Mouse (Mus musculus): ENCODE data around the gene Wdfy1. TPM values are rescaled to one million over a fixed set of nuclear protein-coding genes. Genes with fewer than 3 reads are reported as not detected.

Wdfy1 gene
- 14.4 and 14.5 TPM in 2 replicates for polyA plus RNA-seq (2015; fragmentation: Nextera tagmentation; extraction: Ambion mirVana)

DNA sequence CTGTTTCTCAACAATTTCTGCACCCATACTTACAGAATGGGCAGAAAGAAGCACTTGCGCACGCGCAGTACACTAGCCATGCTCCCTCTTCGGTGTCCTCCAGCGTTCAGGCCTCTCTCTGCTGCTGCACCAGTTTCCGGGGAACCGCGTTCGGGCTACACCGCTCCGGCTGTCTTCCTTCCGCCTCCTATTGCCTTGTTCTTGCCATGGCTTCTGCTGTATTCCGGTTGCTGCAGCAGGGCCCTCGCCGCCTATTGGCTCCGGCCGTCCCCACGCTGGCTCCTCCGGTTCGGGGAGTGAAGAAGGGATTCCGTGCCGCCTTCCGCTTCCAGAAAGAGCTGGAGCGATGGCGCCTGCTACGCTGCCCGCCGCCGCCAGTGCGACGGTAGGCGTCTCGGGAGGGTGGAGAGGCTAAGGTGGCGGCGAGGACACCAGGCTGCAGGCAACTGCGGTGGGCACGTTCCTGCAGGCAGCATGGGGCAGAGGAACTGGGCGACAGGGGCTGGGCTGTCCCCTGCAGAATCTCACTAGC lies at the start of gene Wdfy1, which contains the start of gene Mrpl44:
TSS of gene Wdfy1 (minus strand) at position 217 of the 532 bp plus-strand sequence.
TSS of gene Mrpl44 (plus strand) at position 92 of the 532 bp plus-strand sequence.
- peak within 1 kb of the TSS; percentile 73 for H3K27ac ChIP-seq

GRCm38 (mm10) chr1:79823951-79824633 lies 48.1 kb upstream of the Wdfy1 start:
- H3K36me3 ChIP-seq: no peaks in the 10 kb centered on the region
- DNase-seq (no peak), ATAC-seq (ENCODE audit: low read depth) (no peak)
- no peaks in the 10 kb centered on the region for H3K9me3 ChIP-seq (replicated peaks)
- no peak overlapping the region for H3K9ac ChIP-seq
- H3K27ac ChIP-seq: no peak overlapping the region
- no peak overlapping the region for H3K4me3 ChIP-seq (replicated peaks)
- no peaks in the 10 kb centered on the region for H3K4me1 ChIP-seq (replicated peaks)
- WGBS (ENCODE audit: insufficient replicate concordance): 60% methylated on average over 14 of the region's 14 CpGs
- no peaks in the 10 kb centered on the region for H3K27me3 ChIP-seq
- no peak overlapping the region for H3K4me2 ChIP-seq

More for the DNA sequence above, at the start of gene Wdfy1, which contains the start of gene Mrpl44:
- DNase-seq: peak; percentile 89
- Histone ChIP-seq H3K4me2 (peak within 1 kb of the TSS; percentile 77), H3K4me1 (replicated peaks) (peaks cover 16% of the 10 kb centered on the region), H3K4me3 (replicated peaks) (peak within 1 kb of the TSS; percentile 87), H3K27me3 (no peaks in the 10 kb centered on the region), H3K36me3 (peaks cover 31% of the 10 kb centered on the region), H3K9me3 (replicated peaks) (no peaks in the 10 kb centered on the region), H3K9ac (peak within 1 kb of the TSS; percentile 84)
- ATAC-seq (ENCODE audit: low read depth): peak; percentile 100
- under 1% methylated on average over 38 of the region's 38 CpGs for WGBS (ENCODE audit: insufficient replicate concordance)

DNA sequence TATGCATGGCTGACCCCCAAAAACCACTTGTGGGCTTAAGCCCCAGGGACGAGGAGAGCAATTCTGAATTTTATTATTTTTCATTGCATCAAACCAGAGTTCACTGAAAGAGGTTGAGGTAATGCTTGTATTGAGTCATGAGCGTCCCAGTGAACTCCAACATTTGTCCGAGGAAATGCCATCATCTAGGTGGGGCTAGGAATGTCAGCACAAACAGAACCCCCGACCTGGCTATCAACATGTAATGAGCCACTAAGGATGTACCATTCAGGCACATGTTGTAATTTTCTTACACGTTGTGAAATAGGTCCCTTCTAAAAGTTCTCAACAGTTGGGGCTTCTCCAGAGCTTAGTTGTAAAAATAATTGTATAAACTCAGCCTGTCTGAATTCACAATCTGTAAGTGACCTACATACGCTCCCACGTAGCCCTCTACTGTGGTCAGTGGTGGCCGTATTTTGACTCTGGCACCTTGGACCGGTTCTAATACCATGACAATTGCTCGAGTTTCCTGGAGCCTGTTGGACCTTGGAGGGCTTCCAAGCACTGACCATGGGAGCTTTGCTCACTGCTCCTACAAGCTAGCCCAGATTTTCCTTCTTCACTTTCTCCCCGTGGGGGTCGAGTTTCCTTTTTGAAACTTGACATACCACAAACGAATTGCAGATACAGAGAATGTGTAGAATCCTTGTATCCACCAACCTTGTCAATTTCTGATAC lies 47.0 kb upstream of the Wdfy1 start:
- Histone ChIP-seq H3K4me3 (replicated peaks) (no peak overlapping the region), H3K36me3 (no peaks in the 10 kb centered on the region), H3K4me1 (replicated peaks) (no peaks in the 10 kb centered on the region), H3K27me3 (no peaks in the 10 kb centered on the region), H3K27ac (no peak overlapping the region), H3K9me3 (replicated peaks) (no peaks in the 10 kb centered on the region), H3K9ac (no peak overlapping the region), H3K4me2 (no peak overlapping the region)
- WGBS (ENCODE audit: insufficient replicate concordance): 57% methylated on average over 13 of the region's 13 CpGs
- DNase-seq (no peak), ATAC-seq (ENCODE audit: low read depth) (no peak)

DNA sequence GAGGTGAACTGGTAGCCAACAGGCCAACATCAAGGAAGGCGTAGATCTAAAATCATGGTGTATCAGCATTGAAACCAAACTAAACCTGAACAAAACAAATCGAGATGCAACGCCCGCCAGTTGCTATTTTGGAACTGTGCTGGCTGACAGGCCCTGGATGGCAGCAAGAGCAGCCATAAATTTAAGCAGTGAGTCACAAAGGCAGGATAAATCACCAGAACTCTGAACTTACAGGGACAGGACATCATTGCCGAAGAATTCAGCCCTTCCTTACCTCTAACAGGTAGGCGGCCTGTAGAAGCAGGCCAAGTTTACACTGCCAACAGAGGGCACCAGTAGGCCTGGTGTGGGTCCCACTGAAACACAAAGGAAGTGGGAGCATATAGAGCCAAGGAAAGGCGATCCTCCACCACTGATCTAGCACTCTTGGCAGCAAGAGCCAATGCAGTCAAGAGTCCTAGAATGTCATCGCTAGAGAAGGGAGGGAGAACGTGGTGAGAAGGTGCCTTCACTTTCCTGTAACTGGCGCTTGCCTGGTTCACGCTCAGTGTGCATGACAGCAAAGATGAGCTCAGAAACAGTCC lies 43.4 kb upstream of the Wdfy1 start:
- H3K4me3 ChIP-seq (replicated peaks): no peak overlapping the region
- H3K9ac ChIP-seq: no peak overlapping the region
- no peak overlapping the region for H3K4me2 ChIP-seq
- no peaks in the 10 kb centered on the region for H3K9me3 ChIP-seq (replicated peaks)
- H3K27ac ChIP-seq: no peak overlapping the region
- 69% methylated on average over 11 of the region's 11 CpGs for WGBS (ENCODE audit: insufficient replicate concordance)
- H3K36me3 ChIP-seq: no peaks in the 10 kb centered on the region
- DNase-seq (no peak), ATAC-seq (ENCODE audit: low read depth) (no peak)
- H3K4me1 ChIP-seq (replicated peaks): no peaks in the 10 kb centered on the region
- no peaks in the 10 kb centered on the region for H3K27me3 ChIP-seq

DNA sequence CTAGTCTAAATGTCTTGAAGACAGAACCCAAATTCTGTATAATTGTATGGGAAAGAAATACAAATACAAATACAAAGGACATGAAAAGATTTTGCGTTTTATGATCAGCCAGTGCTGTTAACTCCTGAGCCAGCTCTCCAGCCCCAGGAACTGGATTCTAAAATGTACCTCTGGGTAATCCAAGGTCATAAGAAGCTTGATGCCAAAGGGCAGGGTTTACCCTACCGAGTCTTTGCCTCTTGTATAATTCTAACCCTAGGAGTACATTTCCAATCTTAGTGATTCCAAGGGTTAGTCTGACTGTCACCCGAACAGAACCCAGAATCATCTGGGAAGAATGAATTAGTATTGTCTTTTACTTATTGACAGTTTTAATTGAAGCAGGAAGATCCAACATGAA lies 39.5 kb upstream of the Wdfy1 start:
- Histone ChIP-seq H3K27me3 (no peaks in the 10 kb centered on the region), H3K9ac (no peak overlapping the region), H3K4me2 (no peak overlapping the region), H3K4me1 (replicated peaks) (no peaks in the 10 kb centered on the region), H3K4me3 (replicated peaks) (no peak overlapping the region), H3K9me3 (replicated peaks) (no peaks in the 10 kb centered on the region), H3K36me3 (no peaks in the 10 kb centered on the region), H3K27ac (no peak overlapping the region)
- DNase-seq: no peak
- 64% methylated on average over 3 of the region's 3 CpGs for WGBS (ENCODE audit: insufficient replicate concordance)
- no peak for ATAC-seq (ENCODE audit: low read depth)

DNA sequence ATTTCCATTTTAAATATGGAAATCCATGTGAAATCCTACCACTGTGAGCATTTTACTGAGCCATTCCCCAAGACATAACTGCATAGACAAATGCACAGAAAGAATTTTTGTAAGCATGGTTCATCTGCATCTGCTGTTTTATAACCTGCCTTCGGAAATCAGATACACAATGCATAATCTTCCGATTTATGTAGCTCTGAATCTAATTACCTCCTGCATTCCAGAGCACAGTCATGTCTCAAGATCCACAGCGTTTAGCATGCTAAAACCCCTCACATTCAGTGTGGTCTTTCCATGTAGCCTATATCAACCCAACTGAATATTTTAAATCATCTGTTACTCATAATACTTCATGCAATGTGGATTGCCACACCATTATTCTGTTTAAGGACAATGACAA lies 33.5 kb upstream of the Wdfy1 start:
- ATAC-seq (ENCODE audit: low read depth): no peak
- H3K4me2 ChIP-seq: no peak overlapping the region

DNA sequence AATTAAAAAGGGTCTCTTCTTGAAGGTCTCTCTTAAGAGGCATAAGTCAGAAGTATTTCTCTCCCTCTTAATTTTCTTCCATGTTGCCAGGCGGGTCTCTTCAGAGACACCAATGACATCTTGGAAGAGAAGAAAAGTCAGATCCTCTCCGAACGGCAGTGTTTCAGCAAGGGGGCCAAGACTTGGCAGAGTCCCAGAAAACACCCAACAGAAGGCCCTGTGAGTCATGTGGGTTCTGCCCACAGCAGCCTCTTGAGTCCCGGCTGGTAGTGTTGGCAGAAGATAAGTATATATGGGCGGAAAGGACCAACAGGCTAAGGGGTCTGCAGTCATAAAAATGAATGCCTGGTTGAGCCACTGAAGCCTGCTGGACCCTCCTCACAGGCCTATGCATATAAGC lies 30.9 kb upstream of the Wdfy1 start:
- ATAC-seq (ENCODE audit: low read depth): no peak
- Histone ChIP-seq H3K27ac (no peak overlapping the region), H3K27me3 (no peaks in the 10 kb centered on the region), H3K9ac (no peak overlapping the region), H3K9me3 (replicated peaks) (no peaks in the 10 kb centered on the region), H3K36me3 (no peaks in the 10 kb centered on the region), H3K4me2 (no peak overlapping the region), H3K4me3 (replicated peaks) (no peak overlapping the region), H3K4me1 (replicated peaks) (no peaks in the 10 kb centered on the region)
- no peak for DNase-seq
- 57% methylated on average over 5 of the region's 5 CpGs for WGBS (ENCODE audit: insufficient replicate concordance)

More for the DNA sequence above, 33.5 kb upstream of the Wdfy1 start:
- Histone ChIP-seq H3K27me3 (no peaks in the 10 kb centered on the region), H3K36me3 (no peaks in the 10 kb centered on the region), H3K9me3 (replicated peaks) (no peaks in the 10 kb centered on the region), H3K27ac (no peak overlapping the region), H3K4me3 (replicated peaks) (no peak overlapping the region), H3K9ac (no peak overlapping the region), H3K4me1 (replicated peaks) (no peaks in the 10 kb centered on the region)
- WGBS (ENCODE audit: insufficient replicate concordance): 69% methylated on average over 3 of the region's 3 CpGs
- no peak for DNase-seq

DNA sequence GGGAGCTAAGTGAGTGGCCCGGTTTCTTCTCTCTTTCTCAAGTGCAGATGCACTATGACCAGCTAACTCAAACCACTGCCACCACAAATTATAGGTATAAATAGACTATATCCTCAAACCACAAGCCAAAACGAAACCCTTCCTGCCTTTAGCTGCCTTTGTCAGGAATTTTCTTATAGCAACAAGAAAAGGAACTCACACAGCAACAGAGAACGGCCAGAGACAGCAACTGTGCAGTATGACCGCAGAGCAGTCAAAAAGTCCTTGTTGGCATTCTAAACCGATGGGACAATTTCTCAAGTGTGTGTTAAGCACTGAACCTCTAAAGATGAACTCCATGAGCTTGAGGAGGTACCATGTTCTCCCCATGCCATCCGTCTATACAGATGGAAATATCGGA lies 27.7 kb upstream of the Wdfy1 start:
- no peak overlapping the region for H3K27ac ChIP-seq
- ATAC-seq (ENCODE audit: low read depth): no peak
- no peak overlapping the region for H3K4me3 ChIP-seq (replicated peaks)
- no peaks in the 10 kb centered on the region for H3K4me1 ChIP-seq (replicated peaks)
- no peaks in the 10 kb centered on the region for H3K27me3 ChIP-seq
- no peak overlapping the region for H3K9ac ChIP-seq
- H3K4me2 ChIP-seq: no peak overlapping the region
- H3K9me3 ChIP-seq (replicated peaks): no peaks in the 10 kb centered on the region
- no peaks in the 10 kb centered on the region for H3K36me3 ChIP-seq
- 49% methylated on average over 7 of the region's 7 CpGs for WGBS (ENCODE audit: insufficient replicate concordance)
- no peak for DNase-seq

GRCm38 (mm10) chr1:79802858-79803427 lies 27.0 kb upstream of the Wdfy1 start:
- H3K36me3 ChIP-seq: no peaks in the 10 kb centered on the region
- H3K9me3 ChIP-seq (replicated peaks): no peaks in the 10 kb centered on the region
- no peak for ATAC-seq (ENCODE audit: low read depth)
- H3K9ac ChIP-seq: no peak overlapping the region
- H3K27ac ChIP-seq: no peak overlapping the region
- no peak overlapping the region for H3K4me2 ChIP-seq
- no peak overlapping the region for H3K4me3 ChIP-seq (replicated peaks)
- no peaks in the 10 kb centered on the region for H3K27me3 ChIP-seq
- DNase-seq: no peak
- 74% methylated on average over 11 of the region's 11 CpGs for WGBS (ENCODE audit: insufficient replicate concordance)
- no peaks in the 10 kb centered on the region for H3K4me1 ChIP-seq (replicated peaks)

DNA sequence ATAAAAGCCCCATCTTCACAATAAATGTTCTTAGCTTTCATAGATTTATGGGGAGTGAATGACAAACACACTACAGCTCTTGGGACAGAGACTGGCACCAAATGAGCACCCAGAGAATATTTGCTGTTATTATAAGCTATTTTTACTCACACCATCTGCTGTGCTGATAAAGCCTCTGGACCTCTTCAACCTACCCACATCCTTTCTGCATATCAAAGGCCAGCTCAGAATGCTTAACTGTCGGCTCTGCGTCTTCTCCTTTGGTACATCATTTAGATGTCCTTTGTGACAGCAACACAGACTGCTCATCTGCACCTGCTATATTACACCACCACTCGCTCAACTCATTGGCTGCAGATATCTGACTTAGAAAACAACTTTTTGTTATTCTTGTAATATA lies 21.1 kb upstream of the Wdfy1 start:
- WGBS (ENCODE audit: insufficient replicate concordance): 36% methylated on average over 3 of the region's 3 CpGs
- no peak overlapping the region for H3K27ac ChIP-seq
- ATAC-seq (ENCODE audit: low read depth): no peak

GRCm38 (mm10) chr1:79786267-79786927 lies 10.5 kb upstream of the Wdfy1 start:
- DNase-seq (no peak), ATAC-seq (ENCODE audit: low read depth) (no peak)
- no peak overlapping the region for H3K4me3 ChIP-seq (replicated peaks)
- H3K4me2 ChIP-seq: no peak overlapping the region
- no peaks in the 10 kb centered on the region for H3K4me1 ChIP-seq (replicated peaks)
- no peaks in the 10 kb centered on the region for H3K9me3 ChIP-seq (replicated peaks)
- H3K27ac ChIP-seq: no peak overlapping the region
- no peak overlapping the region for H3K9ac ChIP-seq
- peaks cover 13% of the 10 kb centered on the region for H3K36me3 ChIP-seq
- no peaks in the 10 kb centered on the region for H3K27me3 ChIP-seq
- WGBS (ENCODE audit: insufficient replicate concordance): 54% methylated on average over 7 of the region's 7 CpGs

More for the DNA sequence above, 21.1 kb upstream of the Wdfy1 start:
- no peak overlapping the region for H3K9ac ChIP-seq
- no peak overlapping the region for H3K4me3 ChIP-seq (replicated peaks)
- no peak overlapping the region for H3K4me2 ChIP-seq
- no peaks in the 10 kb centered on the region for H3K4me1 ChIP-seq (replicated peaks)
- no peak for DNase-seq
- H3K36me3 ChIP-seq: no peaks in the 10 kb centered on the region
- no peaks in the 10 kb centered on the region for H3K27me3 ChIP-seq
- no peaks in the 10 kb centered on the region for H3K9me3 ChIP-seq (replicated peaks)
